ENCODE assay signal across 17 mouse cellular contexts in genomic region chr12:75827751-75828150, GRCm38 (mm10). TPM values are rescaled to one million over a fixed set of nuclear protein-coding genes. Genes with fewer than 3 reads are reported as not detected.
DNase-seq lines count a peak whose midpoint lies in the region; ATAC-seq lines count a peak whose summit lies in the region.
"Had no signal": no experiment of that assay in that cellular context is flagged by ENCODE, and none has a peak within 500 bp of the region (broad histone marks: within the 10 kb centered on the region; RNA-seq: fewer than 3 reads in every experiment).

No protein-coding gene starts in this region.

- no peak overlapping the region for H3K4me3 ChIP-seq in heart, embryonic 10.5 days
- no peak overlapping the region for H3K4me3 ChIP-seq in intestine, embryonic 16.5 days (ENCODE audit: low read length)
- H3K4me3 ChIP-seq: embryonic facial prominence, embryonic 15.5 days; heart, embryonic 12.5 days; hindbrain, embryonic 13.5 days; liver, embryonic 12.5 days had no signal

- no peaks in the 10 kb centered on the region for H3K36me3 ChIP-seq in heart, embryonic 10.5 days
- H3K36me3 ChIP-seq in intestine, embryonic 16.5 days (ENCODE audit: control insufficient read depth, insufficient read depth, low read length) = no peaks in the 10 kb centered on the region
- H3K36me3 ChIP-seq: embryonic facial prominence, embryonic 15.5 days; heart, embryonic 12.5 days; hindbrain, embryonic 13.5 days; liver, embryonic 12.5 days had no signal

- no peaks in the 10 kb centered on the region for H3K9me3 ChIP-seq in heart, embryonic 10.5 days
- no peaks in the 10 kb centered on the region for H3K9me3 ChIP-seq in intestine, embryonic 16.5 days (ENCODE audit: control insufficient read depth, low read length)
- H3K9me3 ChIP-seq: embryonic facial prominence, embryonic 15.5 days; heart, embryonic 12.5 days; hindbrain, embryonic 13.5 days; liver, embryonic 12.5 days had no signal

- H3K27ac ChIP-seq in heart, embryonic 10.5 days = peak overlapping the region; percentile 36; the same call in 1 of the 2 replicates
- no peak overlapping the region for H3K27ac ChIP-seq in intestine, embryonic 16.5 days (ENCODE audit: low read length)
- H3K27ac ChIP-seq: embryonic facial prominence, embryonic 15.5 days; hindbrain, embryonic 13.5 days; liver, embryonic 12.5 days; macrophage had no signal

- peak; percentile 36; the same call in 1 of the 2 replicates for ATAC-seq in intestine, embryonic 16.5 days
- ATAC-seq: CD4-positive, CD25-positive, alpha-beta regulatory T cell, adult 4 months; liver, embryonic 12.5 days had no signal

- intact Hi-C loops in heart, postnatal 14 days (cut with DNase I) = no loop called here

- no peaks in the 10 kb centered on the region for H3K27me3 ChIP-seq in heart, embryonic 10.5 days (ENCODE audit: insufficient read depth, poor library complexity, severe bottlenecking)
- H3K27me3 ChIP-seq in intestine, embryonic 16.5 days (replicated peaks; ENCODE audit: control insufficient read depth, insufficient read depth, low read length) = no peaks in the 10 kb centered on the region
- H3K27me3 ChIP-seq: embryonic facial prominence, embryonic 15.5 days; heart, embryonic 12.5 days; hindbrain, embryonic 13.5 days had no signal

- no peak overlapping the region for H3K4me2 ChIP-seq in intestine, embryonic 16.5 days (ENCODE audit: low read depth, low read length)
- H3K4me2 ChIP-seq: embryonic facial prominence, embryonic 15.5 days; heart, embryonic 12.5 days; hindbrain, embryonic 13.5 days; liver, embryonic 12.5 days had no signal

- peaks cover 52% of the 10 kb centered on the region for H3K4me1 ChIP-seq in heart, embryonic 10.5 days
- H3K4me1 ChIP-seq in intestine, embryonic 16.5 days (ENCODE audit: control insufficient read depth, insufficient read depth, low read length) = no peaks in the 10 kb centered on the region
- H3K4me1 ChIP-seq: liver, embryonic 12.5 days had no signal

- 75% methylated on average over 15 of the region's 15 CpGs for WGBS in heart, embryonic 10.5 days
- 59% methylated on average over 15 of the region's 15 CpGs for WGBS in intestine, embryonic 16.5 days

- no peak for DNase-seq in heart, embryonic 10.5 days (ENCODE audit: low spot score)
- DNase-seq in heart, postnatal 14 days = no peak
- DNase-seq in urinary bladder, adult 2 months (ENCODE audit: low spot score) = peak; percentile 41
- no peak for DNase-seq in urinary bladder, postnatal 10 days (ENCODE audit: low spot score)
- DNase-seq in cerebellum, postnatal 4 days (ENCODE audit: low spot score in 2 of 2) = no peak
- no peak for DNase-seq in gastrocnemius, adult 8-10 months (ENCODE audit: low spot score in 2 of 2)
- DNase-seq in gastrocnemius, postnatal 25 days = no peak
- DNase-seq: cerebellum, postnatal 14 days; kidney, postnatal 14 days; right cerebral cortex, postnatal 25 days had no signal

- H3K9ac ChIP-seq in intestine, embryonic 16.5 days (ENCODE audit: low read depth, low read length) = no peak overlapping the region
- H3K9ac ChIP-seq: embryonic facial prominence, embryonic 15.5 days; heart, embryonic 12.5 days; hindbrain, embryonic 13.5 days; liver, embryonic 12.5 days had no signal

RNA-seq across cellular contexts. Expression of gene Syne2, which starts 9.8 kb away (rescaled TPM):
- 62.4 and 67.6 TPM in 2 replicates for polyA plus RNA-seq in heart, embryonic 10.5 days (2016; fragmentation: Nextera tagmentation; extraction: Ambion mirVana)
- total RNA-seq in heart, postnatal 14 days (2021) = 10 to 100 TPM; 44.8 to 47.9 TPM
- polyA plus RNA-seq in urinary bladder, adult 2 months (2012; rRNA removed) = 56.9 and 59.7 TPM in 2 replicates
- 26.1 and 28.4 TPM in 2 replicates for polyA plus RNA-seq in intestine, embryonic 16.5 days (2015; fragmentation: Nextera tagmentation; extraction: Ambion mirVana)
- 10 to 100 TPM; 12.3 to 15.0 (median 13.9) TPM for total RNA-seq in gastrocnemius, adult 8-10 months (2022)
- total RNA-seq in gastrocnemius, postnatal 25 days (2021) = 10 to 100 TPM; 13.2 to 13.5 TPM
